Mouse (Mus musculus): ENCODE data around the gene Matn1.

DNA sequence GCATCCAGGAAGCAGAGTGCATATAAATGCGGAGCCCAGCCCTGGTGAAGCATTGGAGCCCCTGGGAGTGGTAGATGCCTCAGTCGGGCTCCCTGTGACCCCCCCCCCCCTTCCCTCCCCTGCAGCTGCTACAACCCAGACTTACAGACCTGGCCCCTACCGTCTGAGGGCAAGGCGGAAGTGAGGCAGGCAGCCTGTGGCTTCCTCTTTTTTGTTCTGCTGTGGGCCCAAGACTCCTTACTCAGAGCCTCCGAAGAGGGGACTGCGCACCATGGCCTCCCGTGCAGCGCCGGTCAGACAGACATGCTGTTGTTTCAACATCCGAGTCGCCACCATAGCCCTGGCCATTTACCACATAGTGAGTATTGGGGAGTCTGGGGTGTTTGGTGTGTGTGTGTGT, 31.1 kb upstream of the Matn1 start, which contains the start of gene Laptm5:
- no peak for TF ChIP-seq GATA1 (IDR thresholded peaks at IDR 0.05; ENCODE audit: borderline replicate concordance, low read length)
- TF ChIP-seq FLI1 (IDR thresholded peaks at IDR 0.05; ENCODE audit: low read length): no peak
